Mouse (Mus musculus) cerebellum, adult 2 months (tissue): ENCODE measurements around the gene Chrm1.
A peak's percentile ranks its signal among the peaks of the same experiment; 100 is the strongest.

Source experiments
- CTCF ChIP-seq: fragments of 200-500 bp; IDR thresholded peaks from 2 replicates; pipeline ENCODE4 v1.5.1; 2011; ENCODE audit warnings: low read depth, mild to moderate bottlenecking, control low read depth, low read length, moderate library complexity, borderline replicate concordance; ENCODE audit not compliant: insufficient read depth
- POLR2A ChIP-seq: fragments of 200-500 bp; IDR thresholded peaks from 2 replicates; pipeline ENCODE4 v1.6.1; 2011; ENCODE audit warnings: low read length, control low read depth, borderline replicate concordance; ENCODE audit not compliant: insufficient read depth

- TF ChIP-seq CTCF: peak; percentile 14; the same call in 1 of the 2 replicates
- peak; percentile 91 for TF ChIP-seq POLR2A
Measured at GRCm38 (mm10) chr19:8722907-8723573, 59.5 kb downstream of the Chrm1 start, which contains the start of gene Slc3a2.
